Mouse (Mus musculus): ENCODE data around the gene Mta3. TPM values are rescaled to one million over a fixed set of nuclear protein-coding genes. Genes with fewer than 3 reads are reported as not detected.

Mta3 gene
- total RNA-seq, 2 experiments from 2014 or later, result 77.5 to 86.3 TPM

- ATAC-seq (replicated peaks; ENCODE audit: low FRiP score, low TSS enrichment, poor library complexity, severe bottlenecking), result peak; percentile 67
Observed at GRCm38 (mm10) chr17:83747405-83748160, 41.6 kb downstream of the Mta3 start.

GRCm38 (mm10) chr17:83750216-83750950 lies 44.4 kb downstream of the Mta3 start:
- ATAC-seq (replicated peaks; ENCODE audit: low FRiP score, low TSS enrichment, poor library complexity, severe bottlenecking), result no peak

GRCm38 (mm10) chr17:83753112-83753899 lies 47.3 kb downstream of the Mta3 start:
- ATAC-seq (replicated peaks; ENCODE audit: low FRiP score, low TSS enrichment, poor library complexity, severe bottlenecking), result no peak

GRCm38 (mm10) chr17:83758096-83758495 lies 52.1 kb downstream of the Mta3 start:
- ATAC-seq (replicated peaks; ENCODE audit: low FRiP score, low TSS enrichment, poor library complexity, severe bottlenecking), result no peak

- ATAC-seq (replicated peaks; ENCODE audit: low FRiP score, low TSS enrichment, poor library complexity, severe bottlenecking), result no peak
Observed at GRCm38 (mm10) chr17:83759547-83759946, 53.6 kb downstream of the Mta3 start.

- no peak for ATAC-seq (replicated peaks; ENCODE audit: low FRiP score, low TSS enrichment, poor library complexity, severe bottlenecking)
Observed at GRCm38 (mm10) chr17:83764538-83764937, 58.6 kb downstream of the Mta3 start.

- ATAC-seq (replicated peaks; ENCODE audit: low FRiP score, low TSS enrichment, poor library complexity, severe bottlenecking), result no peak
Observed at GRCm38 (mm10) chr17:83767064-83767463, 61.1 kb downstream of the Mta3 start.

- peak; percentile 65 for ATAC-seq (replicated peaks; ENCODE audit: low FRiP score, low TSS enrichment, poor library complexity, severe bottlenecking)
Observed at GRCm38 (mm10) chr17:83768309-83768708, 62.3 kb downstream of the Mta3 start.

- no peak for ATAC-seq (replicated peaks; ENCODE audit: low FRiP score, low TSS enrichment, poor library complexity, severe bottlenecking)
Observed at GRCm38 (mm10) chr17:83770371-83770770, 64.4 kb downstream of the Mta3 start.

GRCm38 (mm10) chr17:83770931-83771330 lies 65.0 kb downstream of the Mta3 start:
- ATAC-seq (replicated peaks; ENCODE audit: low FRiP score, low TSS enrichment, poor library complexity, severe bottlenecking), result no peak

GRCm38 (mm10) chr17:83772110-83772509 lies 66.1 kb downstream of the Mta3 start:
- no peak for ATAC-seq (replicated peaks; ENCODE audit: low FRiP score, low TSS enrichment, poor library complexity, severe bottlenecking)

- ATAC-seq (replicated peaks; ENCODE audit: low FRiP score, low TSS enrichment, poor library complexity, severe bottlenecking), result peak; percentile 64
Observed at GRCm38 (mm10) chr17:83772711-83773110, 66.7 kb downstream of the Mta3 start.

- no peak for ATAC-seq (replicated peaks; ENCODE audit: low FRiP score, low TSS enrichment, poor library complexity, severe bottlenecking)
Observed at GRCm38 (mm10) chr17:83776965-83777364, 71.0 kb downstream of the Mta3 start.

GRCm38 (mm10) chr17:83777462-83778051 lies 71.6 kb downstream of the Mta3 start:
- peak; percentile 70 for ATAC-seq (replicated peaks; ENCODE audit: low FRiP score, low TSS enrichment, poor library complexity, severe bottlenecking)

- ATAC-seq (replicated peaks; ENCODE audit: low FRiP score, low TSS enrichment, poor library complexity, severe bottlenecking), result peak; percentile 77
Observed at GRCm38 (mm10) chr17:83780228-83780627, 74.3 kb downstream of the Mta3 start.

- ATAC-seq (replicated peaks; ENCODE audit: low FRiP score, low TSS enrichment, poor library complexity, severe bottlenecking), result no peak
Observed at GRCm38 (mm10) chr17:83782740-83783139, 76.8 kb downstream of the Mta3 start.

GRCm38 (mm10) chr17:83786418-83786817 lies 80.5 kb downstream of the Mta3 start:
- ATAC-seq (replicated peaks; ENCODE audit: low FRiP score, low TSS enrichment, poor library complexity, severe bottlenecking), result no peak

- ATAC-seq (replicated peaks; ENCODE audit: low FRiP score, low TSS enrichment, poor library complexity, severe bottlenecking), result no peak
Observed at GRCm38 (mm10) chr17:83790158-83790557, 84.2 kb downstream of the Mta3 start.

GRCm38 (mm10) chr17:83792388-83792787 lies 86.4 kb downstream of the Mta3 start:
- ATAC-seq (replicated peaks; ENCODE audit: low FRiP score, low TSS enrichment, poor library complexity, severe bottlenecking), result no peak

- no peak for ATAC-seq (replicated peaks; ENCODE audit: low FRiP score, low TSS enrichment, poor library complexity, severe bottlenecking)
Observed at GRCm38 (mm10) chr17:83795121-83795520, 89.2 kb downstream of the Mta3 start.
